Mouse (Mus musculus) common myeloid progenitor, adult 5-6 weeks (primary cell): Measurements from ENCODE around the gene Rnaseh2a. TPM values are rescaled to one million over a fixed set of nuclear protein-coding genes. Genes with fewer than 3 reads are reported as not detected.

Experiments used
- ATAC-seq: replicated peaks from 2 replicates; pipeline ENCODE4 v1.8.0; 2016; ENCODE audit warnings: low read depth, mild to moderate bottlenecking, moderate TSS enrichment, inconsistent platforms; ENCODE audit not compliant: poor library complexity, severe bottlenecking
- total RNA-seq: library from RNA; stranded (forward); fragments of 200-1000, 187-1606 nt; gene quantifications from 2 replicates; pipeline ENCODE4 v1.2.3, GENCODE M21; 2017

The Rnaseh2a gene
- total RNA-seq = 95.8 and 148 TPM in 2 replicates

DNA sequence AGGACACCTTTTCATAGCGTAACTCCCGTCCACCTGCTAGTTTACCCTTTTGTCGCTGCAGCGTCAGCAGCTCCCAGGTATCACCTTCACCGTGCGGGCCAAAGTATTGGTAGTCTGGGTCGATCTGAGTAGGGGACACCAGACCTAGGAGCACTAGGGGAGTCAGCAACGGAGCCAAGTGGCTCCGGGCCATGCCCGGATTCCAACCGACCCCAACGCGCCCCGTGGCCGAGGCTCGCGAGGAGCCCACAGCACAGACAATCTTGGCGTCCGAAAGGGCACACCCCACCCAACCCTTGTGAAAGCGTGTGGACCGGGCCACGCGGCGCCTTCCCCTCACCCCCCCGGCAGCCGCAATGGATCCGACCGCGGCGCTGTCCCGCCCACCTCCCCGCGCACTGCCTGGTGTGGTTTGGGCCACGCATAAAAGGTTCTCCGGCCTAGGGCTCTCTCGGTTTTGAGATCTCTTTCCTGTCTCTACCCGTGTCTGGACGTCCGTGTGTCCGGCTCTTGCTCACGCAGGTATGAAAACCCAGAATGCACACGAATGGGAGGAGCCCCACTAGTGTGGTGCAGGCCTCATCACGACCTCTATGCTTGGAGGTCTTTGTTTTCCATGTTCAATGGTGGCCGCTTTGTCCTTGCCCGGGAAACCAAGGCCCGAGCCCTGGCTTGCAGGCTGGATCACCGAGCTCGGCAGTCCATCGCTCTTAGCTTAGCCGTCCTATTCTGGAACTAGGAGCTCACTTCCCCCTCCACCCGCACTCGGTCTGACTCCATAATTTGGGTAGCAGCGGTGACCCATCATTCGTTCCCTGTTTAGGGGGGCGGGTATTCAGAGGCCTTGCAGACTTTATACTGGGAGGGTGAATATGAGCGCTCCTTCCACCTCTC, at the start of gene Rnaseh2a, which contains the start of the genes Gm49661 and Prdx2:
Rnaseh2a (minus strand) TSS at position 527 of the 894 bp plus-strand sequence.
Gm49661 (minus strand) TSS at position 193 of the 894 bp plus-strand sequence.
Prdx2 (plus strand) TSS at position 347 of the 894 bp plus-strand sequence.
- peak; percentile 34 for ATAC-seq

DNA sequence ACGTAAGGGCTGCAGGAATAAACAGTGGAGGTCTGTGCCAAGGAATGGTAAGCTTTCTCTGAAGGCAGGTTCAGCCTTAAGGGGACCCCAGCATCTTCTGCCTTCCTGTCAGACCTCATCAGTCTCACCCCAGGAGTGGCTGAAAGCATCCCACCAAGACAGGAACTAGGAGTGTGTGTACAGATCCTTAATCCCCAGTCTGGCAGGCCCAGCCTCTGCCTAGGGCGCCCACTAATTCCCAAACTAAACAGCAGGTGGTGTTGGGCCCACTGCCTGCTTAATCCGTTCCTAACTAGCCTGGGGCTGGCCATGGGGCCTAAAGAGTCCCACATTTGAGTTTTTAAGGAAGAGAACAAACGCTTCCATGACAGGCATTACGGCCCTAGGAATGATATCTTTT, 47.6 kb upstream of the Rnaseh2a start:
- ATAC-seq = no peak

DNA sequence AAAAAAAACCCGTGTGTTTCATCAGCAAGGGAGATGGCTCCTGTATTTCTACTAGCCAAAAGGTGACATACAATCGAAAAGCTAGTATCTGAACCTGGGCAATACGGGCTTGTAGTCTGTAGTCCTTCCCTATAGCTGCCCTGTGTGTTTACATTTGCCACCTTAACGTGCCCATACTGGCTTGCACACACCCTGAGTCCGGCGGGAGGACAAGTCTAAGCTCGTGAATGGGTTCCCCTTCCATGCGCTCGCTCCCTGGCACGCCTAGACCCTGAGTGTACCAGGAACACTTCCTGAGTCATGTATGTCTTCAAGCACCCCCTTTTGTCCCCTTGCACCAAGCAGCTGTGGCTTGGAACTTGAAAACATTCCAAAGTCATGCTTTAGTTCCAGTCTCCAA, 47.2 kb upstream of the Rnaseh2a start:
- no peak for ATAC-seq

DNA sequence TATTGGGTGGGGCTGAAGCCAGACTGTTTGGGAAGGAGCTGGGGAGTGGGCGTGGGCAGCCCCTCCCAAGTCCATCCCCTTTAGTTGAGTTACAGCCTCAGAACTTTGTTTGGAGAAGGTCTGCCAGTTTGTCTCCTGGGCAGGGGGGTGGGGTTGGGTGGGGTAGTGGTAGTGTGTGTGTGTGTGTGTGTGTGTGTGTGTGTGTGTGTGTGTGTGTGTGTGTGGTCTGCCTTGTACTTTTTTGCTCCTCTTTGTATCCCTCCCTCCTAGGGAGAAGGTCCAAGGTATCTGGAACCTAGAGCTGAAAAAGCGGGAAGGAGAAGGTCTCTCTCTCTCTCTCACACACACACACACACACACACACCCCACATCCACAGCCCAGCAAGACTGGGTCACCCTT, 44.9 kb upstream of the Rnaseh2a start, which contains the start of gene Best2:
Best2 (minus strand) TSS at position 101 of the 400 bp plus-strand sequence.
- ATAC-seq = no peak

DNA sequence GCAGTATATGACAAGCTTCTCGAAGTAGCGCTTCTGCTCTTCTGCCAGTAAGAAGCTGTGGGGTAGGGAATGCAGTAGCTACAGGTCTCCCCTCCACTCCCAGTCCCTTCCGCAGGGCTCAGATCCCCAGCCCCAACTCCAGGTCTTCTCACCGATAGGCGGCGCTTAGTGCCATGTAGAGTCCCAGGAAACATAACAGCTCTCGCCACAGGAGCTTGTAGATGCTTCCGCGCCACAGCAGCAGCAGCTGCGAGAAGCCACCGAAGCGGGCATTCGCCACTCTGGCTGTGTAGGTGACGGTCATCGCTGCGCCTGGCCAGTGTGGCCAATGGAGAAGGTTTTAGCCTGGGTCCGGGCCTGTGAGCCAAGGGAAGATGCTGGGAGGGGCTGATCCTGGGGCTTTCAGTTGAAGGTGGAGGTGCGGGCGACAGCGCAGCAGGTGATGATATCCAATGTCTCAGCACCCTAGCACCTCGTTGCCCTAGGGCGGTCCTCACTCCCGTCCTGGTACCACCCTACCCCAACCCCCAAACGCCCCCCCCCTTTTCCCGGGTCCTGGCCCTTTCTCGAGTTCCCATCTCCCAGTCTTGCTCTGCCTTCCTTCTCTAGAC, 43.8 kb upstream of the Rnaseh2a start:
- ATAC-seq = peak; percentile 94

DNA sequence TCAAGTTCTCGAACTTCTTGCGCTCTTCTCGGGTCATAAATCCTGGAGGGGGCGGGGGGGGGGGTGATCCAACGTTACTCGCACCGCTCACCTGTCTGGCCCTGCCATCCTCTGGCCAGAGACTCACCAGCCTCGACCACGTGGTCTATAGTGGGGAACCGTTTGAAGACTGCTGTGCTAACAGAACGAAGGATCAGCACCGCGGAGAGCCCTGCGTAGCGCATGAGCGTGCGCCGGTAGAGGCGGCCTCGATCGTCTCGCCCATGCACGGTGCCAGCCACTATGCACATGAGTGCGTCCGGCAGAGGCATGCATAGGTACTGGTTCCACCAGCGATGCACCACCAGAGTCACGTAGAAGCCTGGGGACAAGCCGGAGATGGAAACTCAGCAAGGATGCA, 41.7 kb upstream of the Rnaseh2a start:
- ATAC-seq = no peak

DNA sequence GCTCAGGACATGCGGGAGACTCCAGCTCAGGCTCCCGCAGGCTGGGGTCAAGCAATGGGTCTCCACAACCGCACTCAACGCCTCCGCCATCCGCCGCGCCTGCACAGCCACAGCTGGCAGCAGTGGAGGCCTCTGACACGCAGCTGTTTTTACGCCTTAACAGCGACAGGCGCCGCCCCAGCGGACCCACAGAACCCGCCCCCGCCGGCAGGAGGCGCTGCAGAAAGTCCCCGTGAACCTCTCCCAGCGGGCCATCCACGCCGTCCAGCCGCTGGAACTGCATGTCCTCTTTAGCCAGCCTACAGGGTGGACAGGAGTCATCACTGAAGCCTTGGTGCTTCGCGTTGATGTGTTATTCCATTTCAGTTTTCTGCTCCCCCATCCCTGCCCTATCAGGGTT, 38.1 kb upstream of the Rnaseh2a start:
- peak; percentile 77 for ATAC-seq

DNA sequence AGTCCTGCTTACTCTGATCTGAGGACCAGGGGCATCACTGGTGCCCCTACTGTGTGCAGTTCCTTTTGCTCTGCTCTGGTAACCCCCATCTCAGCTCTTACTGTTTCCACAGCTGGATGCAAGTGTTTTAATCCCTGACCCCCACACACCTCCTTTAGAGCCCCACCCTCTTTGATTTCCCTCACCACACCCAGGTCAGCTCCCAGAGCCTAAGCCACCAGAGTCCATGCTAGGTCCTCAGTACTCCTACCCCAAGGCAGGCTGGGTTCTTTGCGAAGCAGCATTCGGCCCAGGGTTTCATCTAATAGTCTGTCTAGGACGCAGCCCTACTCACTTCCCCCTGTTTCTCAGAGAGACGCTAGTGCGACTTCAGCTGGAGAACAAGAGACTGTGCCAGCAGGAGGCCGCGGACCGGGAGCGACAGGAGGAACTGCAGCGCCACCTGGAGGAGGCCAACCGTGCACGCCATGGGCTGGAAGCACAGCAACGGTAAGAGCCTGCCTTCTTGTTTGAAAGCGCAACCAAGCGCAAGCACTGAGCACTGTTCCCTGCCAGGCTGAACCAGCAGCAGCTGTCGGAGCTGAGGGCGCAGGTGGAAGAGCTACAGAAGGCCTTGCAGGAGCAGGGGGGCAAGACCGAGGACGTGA, 28.2 kb upstream of the Rnaseh2a start:
- ATAC-seq = peak; percentile 100

DNA sequence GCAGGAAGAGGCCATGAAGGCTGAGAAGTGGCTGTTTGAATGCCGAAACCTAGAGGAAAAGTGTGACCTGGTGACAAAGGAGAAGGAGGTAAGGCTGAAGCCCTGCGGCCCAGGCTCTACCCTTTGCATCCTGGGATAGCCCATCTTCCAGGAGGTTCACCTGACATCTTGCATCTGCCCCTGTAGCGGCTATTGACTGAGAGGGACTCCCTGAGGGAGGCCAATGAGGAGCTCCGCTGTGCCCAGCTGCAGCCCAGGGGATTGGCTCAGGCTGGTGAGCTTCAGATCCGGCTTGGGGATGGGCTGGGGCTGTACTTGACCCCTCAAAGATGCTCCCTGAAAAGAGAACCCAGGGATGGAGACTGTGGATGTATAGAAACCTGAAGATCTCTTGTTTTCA, 27.4 kb upstream of the Rnaseh2a start:
- ATAC-seq = no peak

DNA sequence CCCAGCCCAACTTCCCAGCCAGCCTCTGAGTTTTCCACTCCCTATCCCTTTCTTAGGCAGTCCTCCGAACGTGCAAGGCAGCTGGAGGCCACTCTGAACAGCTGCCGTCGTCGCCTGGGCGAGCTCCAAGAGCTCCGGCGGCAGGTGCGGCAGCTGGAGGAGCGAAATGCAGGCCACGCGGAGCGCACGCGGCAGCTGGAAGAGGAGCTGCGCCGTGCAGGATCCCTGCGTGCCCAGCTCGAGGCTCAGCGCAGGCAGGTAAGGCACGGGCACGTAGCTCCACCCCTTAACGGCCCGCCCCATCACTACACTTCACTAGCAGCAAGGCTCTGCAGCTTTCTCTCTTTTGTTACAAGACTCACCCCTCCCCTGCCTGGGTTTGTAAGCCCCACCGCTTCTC, 26.1 kb upstream of the Rnaseh2a start:
- no peak for ATAC-seq

DNA sequence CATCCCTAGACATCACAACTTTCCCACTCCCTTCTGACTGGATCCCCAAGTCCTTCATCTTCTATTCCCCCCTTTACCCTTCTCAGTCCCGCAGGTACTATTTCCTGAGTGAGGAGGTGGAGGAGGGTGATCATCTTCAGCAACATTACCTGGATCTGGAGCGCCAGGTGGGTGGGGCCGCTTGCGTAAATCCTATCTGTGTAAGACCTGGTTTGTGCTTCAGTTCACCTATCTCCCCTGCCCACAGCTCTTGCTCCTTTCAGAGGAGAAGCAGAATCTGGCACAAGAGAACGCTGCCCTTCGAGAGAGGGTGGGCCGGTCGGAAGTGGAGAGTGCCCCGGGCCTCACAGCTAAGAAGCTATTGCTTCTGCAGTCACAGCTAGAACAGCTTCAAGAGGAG, 24.8 kb upstream of the Rnaseh2a start:
- ATAC-seq = no peak

DNA sequence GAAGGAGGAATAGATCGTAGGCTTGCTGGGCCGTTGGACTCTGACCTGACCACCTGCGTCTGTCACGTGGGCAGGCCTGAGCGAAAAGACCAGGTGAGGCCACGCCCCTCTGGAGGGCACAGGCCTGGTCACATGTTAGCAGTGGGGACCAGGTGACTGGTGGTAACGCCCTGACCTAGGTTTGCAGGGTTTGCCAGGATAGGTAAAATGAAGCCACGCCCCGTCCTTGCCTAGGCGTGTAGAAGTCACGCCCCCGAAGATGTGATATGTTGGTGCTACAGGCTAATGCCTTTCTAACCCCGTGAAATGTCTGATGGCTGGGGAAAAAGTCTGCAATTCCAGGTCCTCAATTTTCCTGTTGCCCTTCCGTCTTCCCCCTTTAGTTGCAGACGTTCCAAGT, 21.3 kb upstream of the Rnaseh2a start:
- peak; percentile 24 for ATAC-seq

DNA sequence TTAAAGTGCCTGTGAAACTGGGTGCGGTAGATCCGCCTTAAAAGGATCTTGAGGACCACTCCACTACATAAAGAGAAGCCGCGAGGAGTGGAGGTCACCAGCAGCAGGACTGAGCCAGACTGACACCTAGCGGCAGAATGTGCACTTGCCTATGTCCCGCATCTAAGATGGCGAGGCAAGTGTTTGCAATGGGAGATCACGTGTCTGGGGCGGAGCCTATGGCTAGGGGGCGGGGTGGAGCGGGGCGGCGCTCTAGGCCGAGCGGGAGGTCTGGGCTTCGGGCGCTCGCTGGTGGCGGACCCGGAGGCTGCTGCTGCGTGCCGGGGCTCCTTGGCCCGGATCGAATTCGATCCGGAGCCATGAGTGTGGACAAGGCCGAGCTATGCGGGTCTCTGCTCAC, 20.8 kb upstream of the Rnaseh2a start, which contains the start of gene Hook2:
Hook2 (plus strand) TSS at position 255 of the 400 bp plus-strand sequence.
- ATAC-seq = peak; percentile 79

DNA sequence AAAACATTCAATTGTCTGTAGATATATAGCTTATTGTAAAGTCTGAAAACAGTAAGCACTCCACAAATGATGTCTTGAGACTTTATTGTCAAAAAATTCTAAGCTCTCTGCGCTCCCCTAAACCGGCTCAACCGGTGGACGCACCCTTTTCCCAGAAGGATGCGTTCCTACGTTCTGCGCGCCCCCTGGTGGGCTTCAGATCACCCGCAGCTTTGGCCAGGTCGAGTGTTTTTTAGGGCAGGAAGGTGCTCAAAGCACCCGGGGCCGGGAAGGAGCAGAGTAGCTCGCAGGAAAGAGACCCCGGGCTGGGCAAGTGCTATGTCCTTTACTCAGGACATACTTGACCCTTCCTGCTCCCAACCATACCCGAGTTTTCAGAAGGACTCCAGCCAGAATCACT, 20.2 kb upstream of the Rnaseh2a start:
- ATAC-seq = peak; percentile 48

DNA sequence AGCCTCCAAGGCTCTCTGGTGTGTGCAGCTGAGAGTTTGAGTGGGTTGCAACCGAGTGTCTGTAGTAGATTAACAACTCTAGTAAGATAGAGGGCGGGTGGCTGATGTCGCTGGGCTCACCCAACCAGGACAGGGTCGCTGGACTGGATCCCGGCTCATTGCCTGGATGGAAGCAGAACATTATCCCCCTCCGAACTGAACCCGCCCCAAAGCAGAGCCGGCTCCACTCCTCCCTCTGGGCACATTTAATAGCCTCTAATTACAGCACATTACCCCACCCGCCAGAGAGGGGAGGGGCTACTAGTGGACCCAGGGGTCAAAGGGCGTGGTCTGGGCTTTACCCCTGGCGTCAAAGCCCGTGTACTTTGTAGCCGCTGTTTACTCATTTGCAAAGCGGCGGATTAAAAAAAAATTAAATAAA, 19.8 kb upstream of the Rnaseh2a start:
- no peak for ATAC-seq

DNA sequence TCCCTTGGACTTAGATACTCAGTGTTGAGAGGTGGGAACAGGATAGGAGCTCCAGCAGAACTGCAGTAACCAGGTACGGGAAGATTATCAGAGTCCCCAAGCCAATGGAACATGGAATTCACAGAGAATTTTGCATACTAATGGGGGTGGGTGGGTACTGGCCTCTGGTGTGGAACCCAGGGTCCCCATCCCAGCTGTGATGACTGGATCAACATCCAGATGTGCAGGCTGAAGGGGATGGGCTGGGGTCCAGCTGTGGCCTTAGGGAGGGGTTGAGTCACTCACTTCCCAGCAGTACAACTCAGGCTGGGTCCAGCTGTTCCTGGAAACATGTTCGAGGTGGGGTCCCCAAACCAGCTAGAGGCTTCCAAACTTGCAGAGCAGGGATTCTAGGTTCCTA, 18.3 kb upstream of the Rnaseh2a start:
- ATAC-seq = no peak

DNA sequence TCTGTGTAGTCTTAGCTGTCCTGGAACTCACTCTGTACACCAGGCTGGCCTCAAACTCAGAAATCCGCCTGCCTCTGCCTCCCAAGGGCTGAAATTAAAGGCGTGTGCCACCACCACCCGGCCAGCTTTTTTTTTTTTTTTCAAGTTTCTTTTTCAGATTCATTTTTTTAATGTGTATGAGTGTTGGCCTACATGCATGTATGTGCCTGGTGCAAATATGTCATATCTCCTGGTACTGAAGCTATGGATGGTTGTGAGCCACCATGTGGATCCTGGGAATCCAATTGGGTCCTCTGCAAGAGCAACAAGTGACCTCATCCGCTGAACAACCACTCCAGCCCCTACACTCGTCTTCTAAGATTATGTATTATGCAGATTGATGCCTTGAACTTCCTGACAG, 17.8 kb upstream of the Rnaseh2a start:
- ATAC-seq = no peak

DNA sequence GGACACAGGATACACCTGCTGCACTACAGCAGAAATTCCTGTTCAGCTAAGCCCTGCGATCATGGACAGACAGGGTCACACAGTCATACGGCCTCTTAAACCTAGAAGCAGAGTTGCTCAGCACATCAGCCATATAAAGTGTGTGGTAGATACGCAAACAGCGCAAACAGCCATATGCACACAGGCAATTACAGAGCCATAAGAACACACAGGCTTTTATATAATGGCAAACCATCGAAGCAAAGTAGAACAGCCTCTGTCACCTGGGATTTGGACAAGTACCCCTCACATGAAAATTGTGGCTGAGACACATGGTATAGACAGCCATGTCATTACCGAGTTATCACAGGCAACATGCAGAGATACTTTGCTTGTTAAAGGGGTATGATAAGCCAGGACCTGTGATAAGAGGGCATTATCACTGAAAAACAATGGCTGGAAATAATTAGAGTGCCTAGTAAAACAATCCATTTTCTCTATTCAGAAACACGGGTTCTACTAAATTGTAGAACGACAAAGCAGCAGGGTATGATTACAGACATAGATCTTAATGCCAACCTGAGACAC, 16.9 kb upstream of the Rnaseh2a start:
- ATAC-seq = peak; percentile 0; the same call in 1 of the 2 replicates

DNA sequence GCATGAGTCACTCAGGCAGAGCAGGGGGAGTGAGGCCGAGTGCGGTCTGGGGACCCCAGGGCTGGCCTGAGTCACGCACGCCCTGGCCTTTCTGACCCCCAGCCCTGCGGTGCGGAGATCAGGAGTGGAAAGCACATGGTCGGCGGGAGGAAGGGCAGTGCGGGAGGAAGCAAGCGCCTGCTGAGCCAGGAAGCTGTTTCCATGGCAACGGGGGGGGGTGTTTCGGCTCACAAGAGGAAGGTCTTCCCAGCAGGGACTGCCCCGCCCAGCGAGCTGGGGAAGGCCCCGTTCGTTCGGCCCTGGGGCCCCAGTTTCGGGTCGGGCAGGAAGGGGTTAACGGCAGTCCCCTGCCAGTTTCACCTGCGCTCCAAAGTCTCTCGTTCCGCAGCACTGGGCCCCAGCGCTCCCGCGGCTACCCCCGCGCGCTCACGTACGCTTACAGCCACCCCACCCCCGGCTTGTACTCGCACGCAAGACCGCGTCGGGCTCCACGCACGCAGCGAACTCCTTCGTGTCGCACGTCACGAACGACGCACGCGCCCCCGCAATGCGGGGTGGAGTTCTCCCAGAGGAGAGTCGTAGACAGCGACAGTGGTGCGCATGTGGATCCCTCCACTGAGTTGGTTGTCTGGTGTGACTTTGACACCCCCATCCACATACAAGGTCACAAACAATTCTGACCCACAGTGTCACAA, 16.3 kb upstream of the Rnaseh2a start:
- ATAC-seq = peak; percentile 44
